Mouse (Mus musculus) kidney, adult 2 months (tissue): ENCODE measurements around the gene Stard13. TPM values are rescaled to one million over a fixed set of nuclear protein-coding genes. Genes with fewer than 3 reads are reported as not detected.
A peak's percentile ranks its signal among the peaks of the same experiment; 100 is the strongest.

Experiments used
- DNase-seq: peaks from one replicate; pipeline ENCODE4 v3.0.0; 2021
- H3K27ac ChIP-seq: fragments of 200-500 bp; 2 replicates; pipeline ENCODE4 v1.5.1; 2012; ENCODE audit warnings: low read depth, low read length, control low read depth, inconsistent platforms; ENCODE audit not compliant: insufficient read depth
- H3K27me3 ChIP-seq: fragments of 200-500 bp; replicated peaks from 2 replicates; pipeline ENCODE4 v1.6.1; 2012; ENCODE audit warnings: mild to moderate bottlenecking, moderate library complexity, low read length, inconsistent platforms; ENCODE audit not compliant: control insufficient read depth, insufficient read depth
- H3K36me3 ChIP-seq: fragments of 200-500 bp; 2 replicates; pipeline ENCODE4 v1.6.1; 2012; ENCODE audit warnings: mild to moderate bottlenecking, moderate library complexity, low read length, inconsistent platforms; ENCODE audit not compliant: control insufficient read depth, insufficient read depth
- H3K4me1 ChIP-seq: fragments of 200-500 bp; 2 replicates; pipeline ENCODE4 v1.6.1; 2011; ENCODE audit warnings: low read length; ENCODE audit not compliant: control insufficient read depth, insufficient read depth
- H3K4me3 ChIP-seq: fragments of 200-500 bp; 2 replicates; pipeline ENCODE4 v1.5.1; 2011; ENCODE audit warnings: mild to moderate bottlenecking, low read depth, low read length, control low read depth; ENCODE audit not compliant: insufficient read depth
- CTCF ChIP-seq: fragments of 200-500 bp; conservative IDR thresholded peaks from 2 replicates; pipeline ENCODE4 v1.5.1; 2011; ENCODE audit warnings: low read depth, mild to moderate bottlenecking, control low read depth, low read length, moderate library complexity, mixed read lengths; ENCODE audit not compliant: insufficient read depth, insufficient read length
- POLR2A ChIP-seq: fragments of 200-500 bp; IDR thresholded peaks from one replicate; pipeline ENCODE4 v1.6.1; 2011; ENCODE audit warnings: low read depth, low read length, control low read depth
- WGBS: fragments of 180-500 bp; shearing (Covaris S2); methylation state at CpG from one replicate; pipeline ENCODE4 v1.1.7; 2018; 5-methylcytosine and 5-hydroxymethylcytosine counted together
- polyA plus RNA-seq: library from polyadenylated mRNA; depleted of rRNA; stranded (reverse); fragments of >200 nt; gene quantifications from 2 replicates; pipeline ENCODE4 v1.2.3, GENCODE M21; 2012; rRNA removed

Gene Stard13
- 7.3 and 9.9 TPM in 2 replicates for polyA plus RNA-seq

- Histone ChIP-seq H3K36me3 (no peaks in the 10 kb centered on the region), H3K27ac (peak within 1 kb of the TSS; percentile 18), H3K4me3 (peak within 1 kb of the TSS; percentile 60), H3K27me3 (no peaks in the 10 kb centered on the region), H3K4me1 (0 out of 2 replicates have a peak, but pooled peaks cover 3% of the 10 kb centered on the region)
- under 1% methylated on average over 49 of the region's 49 CpGs for WGBS
- DNase-seq: peak; percentile 89
- TF ChIP-seq POLR2A (no peak), CTCF (no peak)
Observed at GRCm38 (mm10) chr5:151233400-151234031, at the start of gene Stard13. Stard13 (minus strand) TSS chr5:151233836.

GRCm38 (mm10) chr5:151279531-151279930 lies 45.9 kb upstream of the Stard13 start:
- H3K4me1 ChIP-seq: no peaks in the 10 kb centered on the region
- no peaks in the 10 kb centered on the region for H3K27me3 ChIP-seq
- H3K27ac ChIP-seq: no peak overlapping the region
- TF ChIP-seq POLR2A (no peak), CTCF (no peak)
- no peaks in the 10 kb centered on the region for H3K36me3 ChIP-seq
- no peak for DNase-seq
- no peak overlapping the region for H3K4me3 ChIP-seq
- 82% methylated on average over 7 of the region's 7 CpGs for WGBS

DNA sequence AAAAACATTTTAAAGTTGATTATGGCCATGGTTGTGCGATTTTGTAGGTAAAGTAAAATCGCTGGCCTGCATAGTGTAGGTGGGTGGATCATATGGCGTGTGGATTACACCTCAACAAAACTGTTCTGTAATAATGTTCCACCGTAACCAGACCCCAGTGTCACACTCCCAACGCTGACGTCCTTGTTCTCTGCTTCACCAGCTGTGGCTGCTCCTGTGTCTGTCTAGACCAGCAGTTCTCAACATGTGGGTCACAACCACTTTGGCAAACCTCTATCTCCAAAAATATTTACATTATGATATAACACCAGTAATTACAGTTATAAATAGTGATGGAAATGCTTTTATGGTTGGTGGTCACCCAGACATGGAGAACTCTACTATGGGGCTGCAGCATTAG lies 44.3 kb upstream of the Stard13 start:
- DNase-seq: no peak
- 68% methylated on average over 6 of the region's 6 CpGs for WGBS
- no peak for TF ChIP-seq CTCF
- TF ChIP-seq POLR2A: no peak

DNA sequence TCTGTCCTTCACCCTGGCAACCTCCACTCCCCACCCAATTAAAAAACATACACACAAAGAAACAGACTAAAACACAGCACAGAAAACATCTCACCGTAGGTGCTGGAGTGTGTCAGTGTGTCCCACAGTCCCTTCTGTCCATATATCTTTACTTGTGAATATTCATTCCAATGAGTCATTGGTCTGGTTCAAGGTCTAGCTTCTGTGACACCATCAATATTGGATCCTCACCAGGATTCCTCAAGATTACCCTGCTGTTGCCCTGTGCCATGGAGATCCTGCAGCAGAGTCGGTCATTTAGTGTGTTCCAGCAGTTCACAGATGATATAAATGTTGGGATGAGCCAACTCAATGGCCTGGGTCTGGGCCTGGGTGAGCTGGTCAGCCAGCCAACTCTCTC lies 42.4 kb upstream of the Stard13 start:
- Histone ChIP-seq H3K4me1 (no peaks in the 10 kb centered on the region), H3K36me3 (no peaks in the 10 kb centered on the region), H3K27me3 (no peaks in the 10 kb centered on the region), H3K27ac (no peak overlapping the region), H3K4me3 (no peak overlapping the region)
- no peak for DNase-seq
- 91% methylated on average over 2 of the region's 2 CpGs for WGBS
- TF ChIP-seq POLR2A: no peak
- TF ChIP-seq CTCF: no peak

More for the DNA sequence above, 44.3 kb upstream of the Stard13 start:
- H3K4me1 ChIP-seq: no peaks in the 10 kb centered on the region
- H3K27ac ChIP-seq: no peak overlapping the region
- no peak overlapping the region for H3K4me3 ChIP-seq
- H3K27me3 ChIP-seq: no peaks in the 10 kb centered on the region
- H3K36me3 ChIP-seq: no peaks in the 10 kb centered on the region

DNA sequence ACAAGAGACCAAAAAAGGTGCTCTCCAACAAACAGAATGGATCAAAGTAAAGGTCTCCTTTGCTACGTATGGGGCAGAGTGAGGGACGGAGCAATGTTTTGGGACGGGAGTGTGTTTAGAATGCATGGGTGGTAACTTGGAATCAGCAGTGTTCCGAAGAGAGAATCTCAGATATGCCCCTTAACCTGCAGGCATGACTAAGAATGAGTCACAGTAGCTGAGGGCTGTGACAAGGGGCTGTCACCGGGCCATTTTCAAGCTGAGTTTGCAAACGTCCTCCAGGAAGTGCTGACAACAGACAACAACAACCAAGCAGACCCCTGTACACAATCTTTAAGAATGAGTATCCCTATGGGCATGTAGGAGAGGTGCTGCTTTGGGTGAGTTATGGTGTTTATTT lies 40.6 kb upstream of the Stard13 start:
- WGBS: 51% methylated on average over 6 of the region's 6 CpGs
- Histone ChIP-seq H3K27me3 (no peaks in the 10 kb centered on the region), H3K4me3 (no peak overlapping the region), H3K4me1 (no peaks in the 10 kb centered on the region), H3K27ac (peak overlapping the region; percentile 30; the same call in 1 of the 2 replicates), H3K36me3 (no peaks in the 10 kb centered on the region)
- TF ChIP-seq CTCF (no peak), POLR2A (no peak)
- DNase-seq: no peak

- H3K27ac ChIP-seq: no peak overlapping the region
- no peak for DNase-seq
- no peaks in the 10 kb centered on the region for H3K4me1 ChIP-seq
- H3K4me3 ChIP-seq: no peak overlapping the region
- TF ChIP-seq CTCF: no peak
- no peaks in the 10 kb centered on the region for H3K27me3 ChIP-seq
- 88% methylated on average over 5 of the region's 5 CpGs for WGBS
- no peaks in the 10 kb centered on the region for H3K36me3 ChIP-seq
Observed at GRCm38 (mm10) chr5:151270815-151271214, 37.2 kb upstream of the Stard13 start.

GRCm38 (mm10) chr5:151266896-151267634 lies 33.4 kb upstream of the Stard13 start:
- H3K36me3 ChIP-seq: no peaks in the 10 kb centered on the region
- TF ChIP-seq CTCF (no peak), POLR2A (no peak)
- WGBS: 93% methylated on average over 14 of the region's 14 CpGs
- no peaks in the 10 kb centered on the region for H3K27me3 ChIP-seq
- no peak overlapping the region for H3K4me3 ChIP-seq
- no peak overlapping the region for H3K27ac ChIP-seq
- no peaks in the 10 kb centered on the region for H3K4me1 ChIP-seq
- no peak for DNase-seq
